Mouse (Mus musculus) olfactory bulb, adult 2 months (tissue): Measurements from ENCODE around the gene Tnrc6a.

Source experiments
- CTCF ChIP-seq: fragments of 200-500 bp; IDR thresholded peaks from 2 replicates; pipeline ENCODE4 v1.5.1; 2012; ENCODE audit warnings: low read depth, mild to moderate bottlenecking, low read length, moderate library complexity; ENCODE audit not compliant: insufficient read depth
- POLR2A ChIP-seq: fragments of 200-500 bp; IDR thresholded peaks from 2 replicates; pipeline ENCODE4 v1.6.1; 2012; ENCODE audit warnings: mild to moderate bottlenecking, low read depth, low read length, moderate library complexity; ENCODE audit not compliant: insufficient read depth

- no peak for TF ChIP-seq CTCF
- no peak for TF ChIP-seq POLR2A
Measured at GRCm38 (mm10) chr7:123187246-123187645, 63.6 kb downstream of the Tnrc6a start.
